Mouse (Mus musculus): ENCODE measurements at regions not wholly inside any gene's neighbourhood (a gene's known extent, or its start where the extent isn't known, plus 50 kb on each side); places are given as distances from the start of the nearest gene placed in this dataset.

GRCm38 (mm10) chr8:90762390-90762789 lies 54.8 kb downstream of the Gm19935 start:
- peak; percentile 45 for DNase-seq (ENCODE audit: extremely low read depth)
- Histone ChIP-seq H3K36me3 (replicated peaks in 1 of 2; ENCODE audit: control insufficient read depth in 1 of 2, insufficient read depth in 1 of 2, low read length in 1 of 2) (no peaks in the 10 kb centered on the region), H3K27me3 (replicated peaks) (no peaks in the 10 kb centered on the region), H3K27ac (ENCODE audit: insufficient read depth, low read depth) (no peak overlapping the region), H3K4me1 (ENCODE audit: control insufficient read depth in 1 of 2, insufficient read depth in 2 of 2) (peaks cover 0 to 5% of the 10 kb centered on the region in 2 experiments; a peak in 1 of 4 replicates), H3K4me3 (replicated peaks in 1 of 3; ENCODE audit: low read depth in 2 of 3, low read length in 2 of 3, poor library complexity in 1 of 3) (peak overlapping the region; percentile 15 to 48 (median 29)), H3K79me2 (replicated peaks; ENCODE audit: control insufficient read depth, extremely low read depth, insufficient read depth, poor library complexity, severe bottlenecking) (no peaks in the 10 kb centered on the region), H3K9ac (ENCODE audit: insufficient read depth, low read depth) (peak overlapping the region; percentile 36; the same call in 1 of the 2 replicates), H3K9me3 (replicated peaks; ENCODE audit: low read length) (peaks cover 2% of the 10 kb centered on the region), H3K4me2 (ENCODE audit: insufficient read depth, low read depth, poor library complexity, severe bottlenecking) (no peak overlapping the region)
- TF ChIP-seq ETS1 (conservative IDR thresholded peaks at IDR 0.05; ENCODE audit: low read depth, low read length) (no peak), BHLHE40 (IDR thresholded peaks at IDR 0.05; ENCODE audit: low read depth, low read length) (peak; percentile 12; the same call in 1 of the 2 replicates), CHD1 (IDR thresholded peaks at IDR 0.05; ENCODE audit: low read depth, low read length) (no peak), POLR2A (IDR thresholded peaks at IDR 0.05; ENCODE audit: low read depth, low read length) (peak; percentile 52; the same call in 1 of the 2 replicates), NELFE (IDR thresholded peaks at IDR 0.05; ENCODE audit: low read depth, low read length) (peak; percentile 48; the same call in 1 of the 2 replicates), MAX (IDR thresholded peaks at IDR 0.05; ENCODE audit: low read length) (0 out of 2 replicates have a peak, but pooled peaks have one; percentile 73), MYC (IDR thresholded peaks at IDR 0.05; ENCODE audit: low read depth, low read length) (peak; percentile 54; the same call in 1 of the 2 replicates), TBP (conservative IDR thresholded peaks at IDR 0.05; ENCODE audit: low read depth, low read length) (0 out of 2 replicates have a peak, but pooled peaks have one; percentile 27), CHD2 (IDR thresholded peaks at IDR 0.05; ENCODE audit: low read length) (peak; percentile 41; the same call in 1 of the 2 replicates), GABPA (IDR thresholded peaks at IDR 0.05; ENCODE audit: insufficient replicate concordance, low read depth, low read length) (no peak)
- in situ Hi-C loops (cut with MboI; ENCODE audit: low pct_ligation_motif_present, low pct_unique_long_range_greater_than_20kb, low sequenced_read_pairs) = loop anchor here (25.0 kb wide), 1 partner anchor 900 kb away; no protein-coding TSS in a partner anchor
- dilution Hi-C loops (cut with MboI; ENCODE audit: extremely low pct_ligation_motif_present, extremely low pct_unique_long_range_greater_than_20kb, low sequenced_read_pairs) = no loop called here

DNA sequence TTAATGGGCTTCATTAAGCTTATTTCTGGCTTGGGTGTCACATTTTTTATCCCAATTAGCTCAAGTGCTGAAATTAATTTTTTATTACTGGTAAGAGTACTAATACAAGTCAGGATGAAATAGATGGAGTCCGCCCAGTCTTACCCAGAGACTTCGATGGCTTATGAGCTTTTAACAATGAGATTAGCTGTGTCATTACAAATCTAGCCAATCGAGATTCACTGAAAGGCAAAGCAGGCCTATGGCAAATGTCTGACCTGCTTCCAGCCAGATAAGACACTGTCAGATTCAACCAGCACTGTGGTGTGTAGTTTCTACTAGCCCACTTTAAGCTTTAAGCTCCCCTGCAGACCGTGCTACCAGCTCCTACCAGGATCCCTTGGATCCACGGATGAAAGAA lies 55.2 kb downstream of the Gm19935 start:
- in situ Hi-C loops (cut with MboI; ENCODE audit: low pct_ligation_motif_present, low pct_unique_long_range_greater_than_20kb, low sequenced_read_pairs) (loop anchor here (25.0 kb wide), 1 partner anchor 900 kb away; no protein-coding TSS in a partner anchor), dilution Hi-C loops (cut with MboI; ENCODE audit: extremely low pct_ligation_motif_present, extremely low pct_unique_long_range_greater_than_20kb, low sequenced_read_pairs) (no loop called here)
- peak overlapping the region; percentile 15 to 48 (median 29) for H3K4me3 ChIP-seq (replicated peaks in 1 of 3; ENCODE audit: low read depth in 2 of 3, low read length in 2 of 3, poor library complexity in 1 of 3)
- no peaks in the 10 kb centered on the region for H3K79me2 ChIP-seq (replicated peaks; ENCODE audit: control insufficient read depth, extremely low read depth, insufficient read depth, poor library complexity, severe bottlenecking)
- no peak for TF ChIP-seq SMC3 (IDR thresholded peaks at IDR 0.05; ENCODE audit: low read depth, low read length)
- TF ChIP-seq ELF1 (IDR thresholded peaks at IDR 0.05; ENCODE audit: low read depth, low read length) = no peak
- no peak for TF ChIP-seq ZMIZ1 (IDR thresholded peaks at IDR 0.05; ENCODE audit: low read depth, low read length)
- TF ChIP-seq SIN3A (IDR thresholded peaks at IDR 0.05; ENCODE audit: low read length) = no peak
- no peak for TF ChIP-seq MYC (IDR thresholded peaks at IDR 0.05; ENCODE audit: low read depth, low read length)
- TF ChIP-seq MAX (IDR thresholded peaks at IDR 0.05; ENCODE audit: low read length) = no peak
- no peak for TF ChIP-seq USF1 (IDR thresholded peaks at IDR 0.05; ENCODE audit: low read depth, low read length)
- no peak for TF ChIP-seq RAD21 (IDR thresholded peaks at IDR 0.05; ENCODE audit: low read depth, low read length)
- TF ChIP-seq E2F4 (IDR thresholded peaks at IDR 0.05; ENCODE audit: insufficient replicate concordance, low read depth, low read length) = no peak
- no peak for TF ChIP-seq ZKSCAN1 (IDR thresholded peaks at IDR 0.05; ENCODE audit: borderline replicate concordance, low read depth, low read length)
- no peak for TF ChIP-seq MXI1 (IDR thresholded peaks at IDR 0.05; ENCODE audit: low read depth, low read length)
- no peak for TF ChIP-seq NELFE (IDR thresholded peaks at IDR 0.05; ENCODE audit: low read depth, low read length)
- no peak for TF ChIP-seq POLR2A (IDR thresholded peaks at IDR 0.05; ENCODE audit: low read depth, low read length)
- TF ChIP-seq ZC3H11A (IDR thresholded peaks at IDR 0.05; ENCODE audit: low read depth, low read length) = no peak
- no peak for TF ChIP-seq KAT2A (IDR thresholded peaks at IDR 0.05; ENCODE audit: insufficient replicate concordance, low read length)
- no peak for TF ChIP-seq IRF4 (IDR thresholded peaks at IDR 0.05; ENCODE audit: low read depth, low read length)
- TF ChIP-seq EP300 (IDR thresholded peaks at IDR 0.05; ENCODE audit: low read length) = no peak
- TF ChIP-seq MAZ (IDR thresholded peaks at IDR 0.05; ENCODE audit: low read depth, low read length) = no peak
- H3K27ac ChIP-seq (ENCODE audit: insufficient read depth, low read depth) = no peak overlapping the region
- no peak for DNase-seq (ENCODE audit: extremely low read depth)
- no peak overlapping the region for H3K4me2 ChIP-seq (ENCODE audit: insufficient read depth, low read depth, poor library complexity, severe bottlenecking)
- peaks cover 2% of the 10 kb centered on the region for H3K9me3 ChIP-seq (replicated peaks; ENCODE audit: low read length)
- H3K4me1 ChIP-seq (ENCODE audit: control insufficient read depth in 1 of 2, insufficient read depth in 2 of 2) = peaks cover 0 to 5% of the 10 kb centered on the region in 2 experiments; a peak in 1 of 4 replicates
- H3K27me3 ChIP-seq (replicated peaks) = no peaks in the 10 kb centered on the region
- peak overlapping the region; percentile 36; the same call in 1 of the 2 replicates for H3K9ac ChIP-seq (ENCODE audit: insufficient read depth, low read depth)
- H3K36me3 ChIP-seq (replicated peaks in 1 of 2; ENCODE audit: control insufficient read depth in 1 of 2, insufficient read depth in 1 of 2, low read length in 1 of 2) = no peaks in the 10 kb centered on the region

Data from CH12.LX (cell line).